Mouse (Mus musculus) kidney, embryonic 16.5 days (tissue): Measurements from ENCODE around the gene Galnt2. TPM values are rescaled to one million over a fixed set of nuclear protein-coding genes. Genes with fewer than 3 reads are reported as not detected.
A peak's percentile ranks its signal among the peaks of the same experiment; 100 is the strongest.

Experiments used
- ATAC-seq: fragments of 200-750 bp; cut with Nextera tagmentation; 2 replicates; pipeline ENCODE4 v1.8.0; 2017; ENCODE audit warnings: moderate TSS enrichment; ENCODE audit not compliant: low FRiP score, low TSS enrichment
- H3K27ac ChIP-seq: fragments of 300-500 bp; sonication (generic); 2 replicates; pipeline ENCODE4 v1.5.1; 2014; ENCODE audit warnings: low read length
- H3K27me3 ChIP-seq: fragments of 300-500 bp; sonication (generic); 2 replicates; pipeline ENCODE4 v1.6.1; 2014; ENCODE audit warnings: low read length, control low read depth, mixed read lengths; ENCODE audit not compliant: insufficient read depth
- H3K36me3 ChIP-seq: fragments of 300-500 bp; sonication (generic); 2 replicates; pipeline ENCODE4 v1.6.1; 2014; ENCODE audit warnings: low read length, control low read depth, mixed read lengths; ENCODE audit not compliant: insufficient read depth
- H3K4me1 ChIP-seq: fragments of 300-500 bp; sonication (generic); 2 replicates; pipeline ENCODE4 v1.6.1; 2014; ENCODE audit warnings: low read length, control low read depth, mixed read lengths; ENCODE audit not compliant: insufficient read depth
- H3K4me2 ChIP-seq: fragments of 300-500 bp; sonication (generic); replicated peaks from 2 replicates; pipeline ENCODE4 v1.6.1; 2014; ENCODE audit warnings: low read depth, low read length
- H3K4me3 ChIP-seq: fragments of 300-500 bp; sonication (generic); 2 replicates; pipeline ENCODE4 v1.5.1; 2014; ENCODE audit warnings: mild to moderate bottlenecking, low read length
- H3K9ac ChIP-seq: fragments of 300-500 bp; sonication (generic); replicated peaks from 2 replicates; pipeline ENCODE4 v1.6.1; 2014; ENCODE audit warnings: low read length
- H3K9me3 ChIP-seq: fragments of 300-500 bp; sonication (generic); 2 replicates; pipeline ENCODE4 v1.6.1; 2016; ENCODE audit warnings: low read length, control low read depth
- WGBS: fragments of 180-500 bp; shearing (Covaris S2); extraction: QIAGEN DNeasy Blood & Tissue Kit; methylation state at CpG from one replicate; pipeline ENCODE4 v1.1.7; 2014; 5-methylcytosine and 5-hydroxymethylcytosine counted together
- polyA plus RNA-seq: library from polyadenylated mRNA; unstranded; fragments of >200 nt; fragmentation: Nextera tagmentation; extraction: Ambion mirVana; gene quantifications from 2 replicates; pipeline ENCODE4 v1.2.1, GENCODE M21; 2015

Galnt2 gene
- polyA plus RNA-seq, 1 experiment from 2014 or later = 47.1 TPM

DNA sequence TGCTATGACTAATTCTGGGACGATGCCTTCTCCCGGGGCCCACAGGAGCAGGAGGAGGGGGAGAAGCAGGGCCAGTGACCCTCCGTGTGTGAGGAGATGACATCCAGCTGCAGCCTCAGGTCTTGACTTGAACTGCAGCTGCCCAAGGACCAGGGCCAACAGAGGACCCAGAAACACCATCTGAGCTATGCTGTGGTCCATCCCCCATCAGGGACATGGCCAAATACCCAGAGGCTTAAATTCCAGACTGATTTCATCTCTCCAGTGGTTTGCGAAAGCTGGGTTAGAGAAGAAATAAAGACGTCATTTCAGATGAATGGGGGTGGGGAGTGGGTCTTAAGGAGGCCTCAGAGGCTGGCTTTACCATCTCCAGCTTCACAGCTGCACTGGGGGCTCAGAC, 35.0 kb upstream of the Galnt2 start:
- Histone ChIP-seq H3K4me1 (peaks cover 10% of the 10 kb centered on the region), H3K9ac (peak overlapping the region; percentile 22; the same call in 1 of the 2 replicates), H3K4me3 (no peak overlapping the region), H3K27ac (no peak overlapping the region; the same call in 1 of the 2 replicates), H3K36me3 (no peaks in the 10 kb centered on the region), H3K9me3 (no peaks in the 10 kb centered on the region), H3K27me3 (no peaks in the 10 kb centered on the region), H3K4me2 (no peak overlapping the region)
- WGBS = 13% methylated on average over 5 of the region's 5 CpGs
- ATAC-seq = peak; percentile 63

DNA sequence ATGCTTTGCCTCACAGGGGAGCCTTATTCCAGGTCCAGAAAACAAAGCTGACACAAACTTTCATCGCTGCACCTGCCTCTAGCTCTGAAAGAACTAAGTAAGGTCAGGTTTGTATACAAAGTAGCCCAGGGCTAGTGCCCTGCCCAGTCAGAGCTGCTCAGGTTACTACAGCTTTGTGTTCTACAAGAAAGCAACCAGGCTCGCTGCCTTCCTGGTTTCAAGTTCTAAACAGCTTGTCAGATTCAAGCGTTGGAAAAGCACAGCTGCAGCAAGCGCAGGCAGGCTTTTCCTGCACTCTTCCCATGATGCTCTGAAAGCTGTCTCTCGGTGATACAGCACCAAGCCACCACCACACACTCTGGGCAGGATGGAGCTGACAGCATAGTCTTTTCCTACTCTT, 34.4 kb upstream of the Galnt2 start:
- no peak overlapping the region for H3K4me2 ChIP-seq
- H3K27me3 ChIP-seq = no peaks in the 10 kb centered on the region
- no peak overlapping the region for H3K4me3 ChIP-seq
- WGBS = 20% methylated on average over 5 of the region's 5 CpGs
- no peaks in the 10 kb centered on the region for H3K36me3 ChIP-seq
- H3K27ac ChIP-seq = no peak overlapping the region; the same call in 1 of the 2 replicates
- H3K9ac ChIP-seq = no peak overlapping the region
- peaks cover 10% of the 10 kb centered on the region for H3K4me1 ChIP-seq
- H3K9me3 ChIP-seq = no peaks in the 10 kb centered on the region
- no peak for ATAC-seq

DNA sequence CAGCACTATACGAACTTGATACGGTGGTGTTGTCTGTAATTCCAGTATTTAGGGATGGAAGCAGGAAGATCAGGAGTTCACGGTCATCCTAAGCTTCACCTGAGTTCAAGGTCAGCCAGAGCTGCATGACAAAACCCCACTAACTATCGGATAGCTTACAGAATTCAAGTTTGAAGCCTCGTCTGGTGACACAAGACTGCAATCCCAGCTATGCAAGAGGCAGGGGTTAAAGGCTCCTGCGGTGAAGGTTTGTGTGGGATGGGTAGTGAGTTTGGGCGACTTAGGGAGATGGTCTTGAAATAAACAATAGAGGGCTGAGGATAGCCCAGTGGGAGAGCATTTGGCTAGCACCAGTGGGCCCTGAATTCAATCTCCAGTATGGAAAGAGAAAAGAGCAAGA, 33.0 kb upstream of the Galnt2 start:
- ATAC-seq = no peak
- Histone ChIP-seq H3K9me3 (no peaks in the 10 kb centered on the region), H3K9ac (no peak overlapping the region), H3K4me2 (no peak overlapping the region), H3K36me3 (no peaks in the 10 kb centered on the region), H3K27ac (no peak overlapping the region), H3K4me3 (no peak overlapping the region), H3K4me1 (peaks cover 10% of the 10 kb centered on the region), H3K27me3 (no peaks in the 10 kb centered on the region)
- 78% methylated on average over 7 of the region's 7 CpGs for WGBS

DNA sequence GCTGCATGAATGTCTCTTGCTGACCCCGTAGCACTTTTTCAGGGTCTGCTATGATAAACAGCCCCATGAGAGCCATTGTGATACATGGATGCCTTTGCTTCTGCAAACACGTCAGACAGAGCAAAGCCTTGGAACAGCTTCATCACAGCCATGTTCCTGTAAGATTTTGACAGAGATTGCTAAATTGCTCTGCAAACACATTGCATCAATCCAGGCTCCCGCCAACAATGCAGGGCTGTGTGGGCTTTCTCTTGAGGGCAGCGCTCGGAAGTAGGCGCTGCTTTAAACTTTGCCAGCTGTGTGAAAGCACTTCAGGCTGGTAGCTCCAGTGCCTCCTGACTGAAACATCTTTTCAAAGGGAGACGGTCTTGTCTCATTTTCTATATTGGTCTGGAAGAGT, 30.8 kb upstream of the Galnt2 start:
- no peak for ATAC-seq

DNA sequence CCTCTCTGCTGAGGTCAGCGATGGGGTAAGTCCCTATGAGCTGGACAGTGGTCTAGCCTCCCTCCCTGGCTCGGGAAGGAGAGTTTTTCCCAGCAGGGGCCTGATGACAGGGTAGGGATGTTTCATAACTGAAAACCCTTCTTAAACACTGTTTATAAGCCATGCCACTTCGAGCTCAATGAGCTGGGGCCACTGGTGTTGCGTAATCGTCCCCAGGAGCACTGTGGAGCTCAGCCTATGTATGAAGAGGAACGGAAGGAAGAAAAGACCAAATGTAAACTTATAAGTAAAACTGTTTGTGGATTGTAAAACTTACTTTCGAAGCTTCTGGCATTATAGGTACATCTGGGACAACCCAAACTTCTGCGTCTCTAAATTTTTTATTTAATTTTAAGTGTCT, 29.5 kb upstream of the Galnt2 start:
- ATAC-seq = no peak
- 83% methylated on average over 8 of the region's 8 CpGs for WGBS
- H3K9ac ChIP-seq = no peak overlapping the region
- H3K9me3 ChIP-seq = no peaks in the 10 kb centered on the region
- H3K27me3 ChIP-seq = no peaks in the 10 kb centered on the region
- no peaks in the 10 kb centered on the region for H3K36me3 ChIP-seq
- H3K4me1 ChIP-seq = peaks cover 2% of the 10 kb centered on the region
- H3K4me3 ChIP-seq = no peak overlapping the region
- H3K27ac ChIP-seq = no peak overlapping the region
- H3K4me2 ChIP-seq = no peak overlapping the region

More for the DNA sequence above, 30.8 kb upstream of the Galnt2 start:
- no peaks in the 10 kb centered on the region for H3K9me3 ChIP-seq
- H3K4me3 ChIP-seq = no peak overlapping the region
- H3K4me2 ChIP-seq = no peak overlapping the region
- no peak overlapping the region for H3K9ac ChIP-seq
- no peaks in the 10 kb centered on the region for H3K36me3 ChIP-seq
- 58% methylated on average over 7 of the region's 7 CpGs for WGBS
- no peaks in the 10 kb centered on the region for H3K27me3 ChIP-seq
- H3K27ac ChIP-seq = no peak overlapping the region
- peaks cover 10% of the 10 kb centered on the region for H3K4me1 ChIP-seq

DNA sequence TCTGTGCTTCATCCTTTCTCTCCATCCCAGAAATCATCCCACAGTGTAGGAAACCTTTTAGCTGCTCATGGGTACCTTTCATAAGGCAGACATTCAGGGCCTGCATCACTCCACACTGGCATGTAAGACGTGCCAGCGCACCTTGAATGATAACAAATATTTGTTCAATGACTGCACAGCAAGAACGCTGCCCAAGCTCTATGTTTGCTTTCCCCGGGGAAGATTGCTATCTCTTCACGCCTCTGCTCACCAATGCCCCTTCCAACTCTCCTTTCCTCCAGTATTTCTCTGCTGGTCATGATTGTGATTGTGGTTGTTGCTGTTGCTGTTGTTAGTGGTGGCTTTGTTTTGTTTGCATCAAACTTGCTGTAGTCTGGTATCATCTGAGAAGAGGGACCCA, 28.3 kb upstream of the Galnt2 start:
- Histone ChIP-seq H3K36me3 (no peaks in the 10 kb centered on the region), H3K4me1 (no peaks in the 10 kb centered on the region), H3K27me3 (no peaks in the 10 kb centered on the region), H3K4me2 (no peak overlapping the region), H3K27ac (no peak overlapping the region), H3K4me3 (no peak overlapping the region), H3K9me3 (no peaks in the 10 kb centered on the region), H3K9ac (no peak overlapping the region; the same call in 1 of the 2 replicates)
- 62% methylated on average over 5 of the region's 5 CpGs for WGBS
- no peak; the same call in 1 of the 2 replicates for ATAC-seq

DNA sequence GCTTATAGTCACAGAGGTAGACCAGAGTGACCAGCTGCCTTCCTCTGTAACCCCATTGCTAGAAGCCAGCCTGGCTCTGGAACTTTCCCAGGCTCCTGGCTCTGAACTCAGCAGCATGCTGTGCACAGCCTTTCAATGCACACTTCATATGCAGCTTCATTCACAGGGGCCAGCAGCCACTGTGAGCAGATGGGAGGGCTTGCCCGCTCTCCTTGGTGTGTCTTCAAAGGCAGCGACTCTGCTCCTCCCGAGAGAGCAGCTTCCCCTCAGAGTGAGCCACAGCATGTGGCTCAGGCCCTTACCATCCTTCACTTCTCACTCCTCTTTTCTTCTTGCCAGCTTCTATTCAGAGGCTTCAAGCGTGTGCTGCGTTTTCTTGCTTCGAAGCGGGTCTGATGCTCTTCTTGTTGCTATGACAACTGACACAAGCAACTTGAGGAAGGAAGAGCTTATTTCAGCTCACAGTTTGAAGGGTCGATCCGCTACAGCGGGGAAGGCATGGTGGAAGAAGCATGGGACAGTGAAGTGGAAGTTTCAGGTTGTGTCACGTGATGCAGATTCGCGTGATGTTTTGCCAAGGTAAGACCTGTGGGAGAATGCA, 27.1 kb upstream of the Galnt2 start:
- no peaks in the 10 kb centered on the region for H3K36me3 ChIP-seq
- H3K27ac ChIP-seq = no peak overlapping the region
- no peak overlapping the region for H3K4me3 ChIP-seq
- ATAC-seq = no peak
- H3K9me3 ChIP-seq = no peaks in the 10 kb centered on the region
- H3K4me2 ChIP-seq = no peak overlapping the region
- H3K9ac ChIP-seq = no peak overlapping the region
- WGBS = 88% methylated on average over 13 of the region's 13 CpGs
- H3K4me1 ChIP-seq = no peaks in the 10 kb centered on the region
- H3K27me3 ChIP-seq = no peaks in the 10 kb centered on the region

DNA sequence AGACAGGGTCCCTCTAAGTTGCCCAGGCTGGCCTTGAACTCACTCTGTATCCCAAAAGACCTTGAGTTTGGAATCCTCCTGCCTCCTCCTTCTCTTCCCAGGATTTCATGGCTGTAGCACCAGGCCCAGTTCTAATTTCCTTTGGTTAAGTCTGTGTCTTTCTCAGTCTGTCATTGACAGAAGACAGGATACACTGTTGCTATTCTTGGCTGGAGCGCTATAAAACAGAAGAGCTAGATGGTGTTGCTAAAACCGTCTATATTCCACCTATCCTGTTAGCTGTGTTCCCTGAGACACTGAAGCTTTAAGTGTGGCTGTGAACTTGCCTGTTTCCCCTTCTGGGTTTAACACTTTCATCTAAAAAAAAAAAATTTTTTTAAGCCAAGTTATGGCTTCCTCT, 19.0 kb upstream of the Galnt2 start:
- Histone ChIP-seq H3K27ac (no peak overlapping the region), H3K4me3 (no peak overlapping the region)

DNA sequence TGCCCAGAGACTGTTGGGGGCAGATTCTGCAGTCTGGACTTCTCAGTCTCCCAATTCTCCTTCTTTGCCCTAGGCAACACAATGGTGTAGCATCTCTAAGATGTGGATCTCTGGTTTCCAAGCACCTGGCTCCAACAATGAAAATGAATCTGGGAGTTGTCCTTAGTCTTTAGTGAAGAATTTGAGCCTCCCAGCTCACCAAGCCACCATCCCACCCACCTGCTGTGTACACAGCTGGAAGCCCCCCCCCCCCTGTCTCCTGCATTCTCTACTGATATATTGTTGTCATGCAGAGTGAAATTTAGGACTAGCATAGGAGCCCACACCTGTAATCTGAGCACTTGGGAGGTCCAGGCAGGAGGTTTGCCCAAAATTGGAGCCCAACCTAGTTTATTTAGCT, 14.2 kb upstream of the Galnt2 start:
- Histone ChIP-seq H3K9me3 (no peaks in the 10 kb centered on the region), H3K27me3 (no peaks in the 10 kb centered on the region), H3K4me2 (no peak overlapping the region), H3K4me1 (no peaks in the 10 kb centered on the region), H3K27ac (no peak overlapping the region), H3K9ac (no peak overlapping the region), H3K4me3 (no peak overlapping the region), H3K36me3 (no peaks in the 10 kb centered on the region)
- no peak for ATAC-seq

More for the DNA sequence above, 19.0 kb upstream of the Galnt2 start:
- no peak overlapping the region for H3K9ac ChIP-seq
- no peaks in the 10 kb centered on the region for H3K9me3 ChIP-seq
- H3K36me3 ChIP-seq = no peaks in the 10 kb centered on the region
- no peaks in the 10 kb centered on the region for H3K4me1 ChIP-seq
- H3K4me2 ChIP-seq = no peak overlapping the region
- H3K27me3 ChIP-seq = no peaks in the 10 kb centered on the region
- ATAC-seq = no peak
- 65% methylated on average over 2 of the region's 2 CpGs for WGBS

DNA sequence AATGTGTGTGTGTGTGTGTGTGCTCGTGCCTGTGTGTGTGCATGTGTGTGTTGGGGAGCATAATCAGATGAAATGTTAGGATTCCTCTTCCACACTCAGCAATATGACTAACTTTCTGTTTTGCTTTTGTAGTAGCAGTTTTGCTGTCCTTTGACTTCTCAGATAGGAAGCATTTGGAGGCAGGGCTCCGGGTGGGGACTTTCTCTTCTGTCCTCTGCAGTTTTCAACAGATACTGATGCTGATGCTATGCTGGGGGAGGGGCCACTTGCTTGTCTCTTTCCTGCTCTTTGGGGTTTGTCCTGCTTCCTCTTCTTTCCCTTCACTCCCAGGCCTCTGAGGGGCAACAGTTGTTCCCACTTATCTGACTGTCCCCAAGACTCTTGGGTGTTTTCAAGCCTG, 1.3 kb upstream of the Galnt2 start:
- Histone ChIP-seq H3K9me3 (no peaks in the 10 kb centered on the region), H3K4me3 (no peak overlapping the region), H3K36me3 (no peaks in the 10 kb centered on the region), H3K27me3 (no peaks in the 10 kb centered on the region), H3K9ac (no peak overlapping the region), H3K27ac (no peak overlapping the region), H3K4me1 (peaks cover 9% of the 10 kb centered on the region), H3K4me2 (no peak overlapping the region)
- no peak for ATAC-seq
- WGBS = 68% methylated on average over 2 of the region's 2 CpGs
